Mouse (Mus musculus) heart, postnatal 14 days (tissue): ENCODE measurements around the gene A030005L19Rik. TPM values are rescaled to one million over a fixed set of nuclear protein-coding genes. Genes with fewer than 3 reads are reported as not detected.

Experiments used
- total RNA-seq, 2 experiments: library from RNA; stranded (reverse); gene quantifications; 2 replicates each; pipeline ENCODE4 v1.2.3; 2021

A030005L19Rik gene
- total RNA-seq, 2 experiments from 2014 or later, result not detected

Other genes starting within 250 kb of the A030005L19Rik start
- 100 to 1,000 TPM; 183 to 184 TPM for gene Mff, start 188.4 kb upstream of the A030005L19Rik start, total RNA-seq
- not detected for gene Tm4sf20, start 144.9 kb upstream of the A030005L19Rik start, total RNA-seq
- not detected for gene Gm47791, start 142.1 kb upstream of the A030005L19Rik start, total RNA-seq
- gene Agfg1, start 73.8 kb upstream of the A030005L19Rik start, total RNA-seq, result 10 to 100 TPM; 34.0 to 36.7 TPM
- gene A030014E15Rik, start 11.6 kb downstream of the A030005L19Rik start, total RNA-seq, result not detected
- gene Gm6217, start 18.1 kb downstream of the A030005L19Rik start, total RNA-seq, result not detected
- not detected for gene A030003K21Rik, start 30.1 kb downstream of the A030005L19Rik start, total RNA-seq
- gene Gm7544, start 42.7 kb downstream of the A030005L19Rik start, total RNA-seq, result not detected
- gene Gm47955, start 47.0 kb downstream of the A030005L19Rik start, total RNA-seq, result not detected
- gene Gm47959, start 87.2 kb downstream of the A030005L19Rik start, total RNA-seq, result not detected
- gene Slc19a3, start 125.1 kb downstream of the A030005L19Rik start, total RNA-seq, result under 1 TPM; 0.51 to 0.57 TPM
- gene Krtap28-10, start 129.2 kb downstream of the A030005L19Rik start, total RNA-seq, result not detected
- gene Gm47969, start 131.6 kb downstream of the A030005L19Rik start, total RNA-seq, result not detected
- not detected for gene A030005K14Rik, start 146.1 kb downstream of the A030005L19Rik start, total RNA-seq
- gene Krtap28-13, start 147.6 kb downstream of the A030005L19Rik start, total RNA-seq, result not detected
- not detected for gene Ccl20, start 203.4 kb downstream of the A030005L19Rik start, total RNA-seq
- gene Daw1, start 246.4 kb downstream of the A030005L19Rik start, total RNA-seq, result not detected